Mouse (Mus musculus): ENCODE data around the gene Epb41l5. TPM values are rescaled to one million over a fixed set of nuclear protein-coding genes. Genes with fewer than 3 reads are reported as not detected.

Epb41l5 gene
- 1 to 10 TPM; 9.3 to 9.9 TPM for total RNA-seq (2021)
- long read RNA-seq, full-length matches to known transcripts, result 2 of 4 reads
- long read RNA-seq, partial matches to known transcripts, result 0 of 4 reads
- long read RNA-seq, other reads (novel, unspliced or antisense), result 2 of 4 reads

DNA sequence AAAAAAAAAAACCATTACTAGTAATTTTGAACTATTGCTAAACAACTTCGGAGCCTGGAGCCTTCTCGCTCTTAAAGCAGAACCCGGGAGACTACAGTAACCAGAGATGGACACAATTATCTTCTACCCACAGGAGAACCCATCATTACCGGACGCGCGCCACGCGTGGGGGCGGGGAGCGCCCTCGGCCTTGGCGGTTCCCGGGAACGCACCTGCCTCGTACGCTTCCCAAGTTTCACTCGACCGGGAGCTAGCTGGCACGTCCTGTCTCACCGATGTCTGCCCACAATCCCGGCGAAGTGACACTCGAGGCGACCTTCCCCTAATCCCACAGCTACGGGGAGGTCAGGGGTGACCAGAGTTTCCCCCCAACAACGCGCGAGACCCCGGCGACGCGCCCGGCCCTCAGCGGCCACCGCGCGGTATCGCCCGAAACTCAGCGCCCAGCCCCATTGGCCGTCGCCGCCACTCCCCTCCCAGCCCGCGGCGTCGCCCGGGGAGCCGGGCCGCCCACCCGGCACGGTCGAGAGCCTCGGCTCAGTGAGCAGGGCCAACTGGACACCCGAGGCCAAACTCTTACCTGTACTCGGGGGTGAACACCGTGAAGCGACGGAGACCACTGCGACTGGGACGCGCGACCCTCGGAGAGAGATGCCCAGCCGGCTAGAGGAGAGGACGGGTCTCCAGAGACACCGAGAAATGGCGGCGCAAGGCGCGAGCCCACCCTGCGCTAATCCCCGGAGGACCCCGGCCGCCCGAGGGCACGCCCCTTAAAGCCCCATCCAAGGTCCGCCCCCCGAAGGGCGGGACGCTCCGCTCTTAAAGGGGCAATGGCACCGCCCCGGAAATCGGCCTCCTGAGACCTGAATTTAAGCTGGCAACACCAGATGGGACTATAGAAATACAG is at the start of gene Epb41l5:
TSS of gene Epb41l5 (minus strand) at position 796 of the 907 bp plus-strand sequence.
- peak; percentile 81 to 84 for DNase-seq (ENCODE audit: low spot score in 2 of 2)

DNA sequence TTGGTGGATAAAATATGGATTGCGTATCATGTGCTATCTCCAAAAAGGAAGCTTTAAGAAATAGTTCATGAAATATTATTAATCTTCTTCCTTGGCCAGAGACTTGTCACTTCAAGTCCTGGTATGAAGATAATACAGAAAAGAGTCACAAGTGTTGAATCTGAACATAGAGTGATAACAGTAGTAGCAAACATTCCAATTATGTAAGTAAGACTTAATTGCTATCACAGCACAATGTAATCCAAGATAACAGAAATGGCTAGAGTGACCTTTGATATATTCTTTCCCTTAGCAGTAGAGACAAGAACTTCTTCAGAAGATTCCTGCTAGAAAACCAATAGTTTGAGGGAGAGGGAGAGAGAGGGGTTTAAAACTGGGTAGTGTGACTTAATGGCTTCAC is 48.1 kb upstream of the Epb41l5 start:
- DNase-seq (ENCODE audit: low spot score in 2 of 2), result no peak

GRCm38 (mm10) chr1:119685773-119686558 is 37.2 kb upstream of the Epb41l5 start:
- DNase-seq (ENCODE audit: low spot score in 2 of 2), result no peak

DNA sequence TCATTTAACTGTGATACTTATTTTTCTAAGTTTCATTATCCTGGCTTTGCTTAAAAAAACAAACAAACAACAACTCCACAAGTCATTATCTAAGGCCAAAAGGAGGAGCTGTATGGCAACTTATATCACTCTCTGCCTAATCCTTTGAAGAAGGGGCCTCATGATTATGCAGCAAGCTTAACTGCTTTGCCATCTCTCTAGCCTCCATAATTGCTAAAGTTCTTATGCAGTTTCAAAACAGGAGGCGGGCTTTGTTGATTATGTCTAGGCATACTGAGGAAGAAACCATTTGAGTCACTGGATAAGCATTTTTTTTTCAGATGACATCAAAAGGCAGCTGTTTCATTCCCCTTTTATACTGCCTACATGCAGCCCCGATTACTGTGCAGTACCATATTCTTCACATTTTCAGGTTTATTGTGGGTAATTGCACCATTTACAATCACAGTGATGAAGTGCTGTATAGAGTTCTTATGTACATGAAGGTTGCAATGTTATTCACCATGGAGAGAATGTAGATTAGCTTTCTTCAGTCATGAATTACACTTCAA is 32.9 kb upstream of the Epb41l5 start:
- no peak for DNase-seq (ENCODE audit: low spot score in 2 of 2)

GRCm38 (mm10) chr1:119674984-119675383 is 26.2 kb upstream of the Epb41l5 start:
- DNase-seq (ENCODE audit: low spot score in 2 of 2), result peak; percentile 45 to 54

DNA sequence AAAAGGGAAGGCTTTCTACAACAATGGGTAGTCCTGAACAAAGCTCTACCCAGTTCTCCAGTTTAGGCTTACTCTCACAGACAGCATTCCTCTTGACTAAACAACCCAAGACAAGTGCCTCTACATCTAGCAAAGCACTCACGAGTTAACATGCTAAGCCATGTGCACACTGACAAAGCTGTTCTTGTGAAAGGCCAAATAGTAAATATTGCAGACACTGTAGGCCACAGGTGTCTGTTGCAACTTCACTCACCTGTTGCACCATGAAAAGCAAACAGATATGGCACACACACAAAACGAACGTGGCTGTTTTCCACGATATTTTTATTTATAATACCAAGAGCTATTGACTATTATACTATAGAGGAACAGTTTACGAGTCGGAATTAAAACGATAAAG is 18.1 kb upstream of the Epb41l5 start:
- no peak for DNase-seq (ENCODE audit: low spot score in 2 of 2)

DNA sequence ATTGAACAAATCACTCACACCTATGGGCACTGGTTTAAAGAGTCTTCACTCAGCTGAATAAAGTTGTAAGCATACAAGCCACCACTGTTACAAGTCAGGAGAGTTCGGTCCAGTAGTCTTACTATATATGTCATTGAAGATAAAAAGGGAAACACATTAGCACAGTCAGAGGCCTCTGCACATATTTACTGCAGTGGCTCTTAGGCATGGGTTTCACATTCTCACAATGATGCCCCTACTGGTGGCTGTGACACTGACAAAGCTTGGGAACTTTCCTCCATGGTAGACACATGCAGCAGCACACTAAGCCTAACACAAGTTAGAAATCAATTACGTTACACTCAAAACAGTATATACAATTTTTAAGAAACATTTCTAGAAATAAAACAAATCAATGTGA is 5.5 kb upstream of the Epb41l5 start:
- no peak for DNase-seq (ENCODE audit: low spot score in 2 of 2)

- peak; percentile 16 to 31 for DNase-seq (ENCODE audit: low spot score in 2 of 2)
Observed at GRCm38 (mm10) chr1:119650386-119650785, 1.6 kb upstream of the Epb41l5 start.

GRCm38 (mm10) chr1:119649627-119650026 is 827 bp upstream of the Epb41l5 start:
- DNase-seq (ENCODE audit: low spot score in 2 of 2), result no peak

DNA sequence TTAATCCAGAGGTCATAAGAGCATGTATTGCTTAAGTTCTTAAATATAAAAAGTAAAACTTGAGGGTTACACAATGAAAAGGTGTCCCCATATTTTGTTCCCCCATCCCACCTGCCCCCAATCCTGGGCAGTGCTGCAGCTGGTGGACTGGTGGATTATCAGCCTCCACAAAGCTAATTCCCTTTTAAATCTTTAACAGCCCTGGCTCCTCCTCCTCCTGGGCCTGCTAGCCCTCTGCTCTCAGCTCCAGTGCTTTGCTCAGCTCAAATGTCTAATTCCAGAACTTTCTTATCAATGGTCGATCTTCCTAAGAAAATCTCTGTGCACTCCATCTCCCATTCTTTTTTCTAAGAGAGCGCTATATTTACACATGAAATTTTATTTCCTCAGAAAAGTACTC is 2.4 kb downstream of the Epb41l5 start:
- DNase-seq (ENCODE audit: low spot score in 2 of 2), result no peak

DNA sequence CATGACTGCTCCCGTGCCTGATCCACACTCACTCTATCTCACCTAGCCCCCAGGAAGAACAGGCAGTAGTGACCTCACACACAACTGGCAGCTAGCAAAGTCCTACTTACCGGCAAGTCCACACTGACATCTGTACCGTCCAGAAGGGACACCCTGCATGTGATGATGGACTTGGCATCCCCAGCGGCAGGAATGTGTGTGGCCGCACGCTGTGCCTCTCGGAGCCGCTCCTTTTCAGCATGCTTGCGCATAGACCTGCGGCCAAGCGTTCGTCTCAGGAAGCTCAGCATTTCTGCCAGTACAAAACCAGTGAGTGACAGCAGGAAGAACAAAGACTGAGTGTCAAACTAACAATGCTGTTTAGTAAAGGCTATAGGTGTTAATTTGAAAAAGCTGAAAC is 6.4 kb downstream of the Epb41l5 start:
- DNase-seq (ENCODE audit: low spot score in 2 of 2), result no peak

DNA sequence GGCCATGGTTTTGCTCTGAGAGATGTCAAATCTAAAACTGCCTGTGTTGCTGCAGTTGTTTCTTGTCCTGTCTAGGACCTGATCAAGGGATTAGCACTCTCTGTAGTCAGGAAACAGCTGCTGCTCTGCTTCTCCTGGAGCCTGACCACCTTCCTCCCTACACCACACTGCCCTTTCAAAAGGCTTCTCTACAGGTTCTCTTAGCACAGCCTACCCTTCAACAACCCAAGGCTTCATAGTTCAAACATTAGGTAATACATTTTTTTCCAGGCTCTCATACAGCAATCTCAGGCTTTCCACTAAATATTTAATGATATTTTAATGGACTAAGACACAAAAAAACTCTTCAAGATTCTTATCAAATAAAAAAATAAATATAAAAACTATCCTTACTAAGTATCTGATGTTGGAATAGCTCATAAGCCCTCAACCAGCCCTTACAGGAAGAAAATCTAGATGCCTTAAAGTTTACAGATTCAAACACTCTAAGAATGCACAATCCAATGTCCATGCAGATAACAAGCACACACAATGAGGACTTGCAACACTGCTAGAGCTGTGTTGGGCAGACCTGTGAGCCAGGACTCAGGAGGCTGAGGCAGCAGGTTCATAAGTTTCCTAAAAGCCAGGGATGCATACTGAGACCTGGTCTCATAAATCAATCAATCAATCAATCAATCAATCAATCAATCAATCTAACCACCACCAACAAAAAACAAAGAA is 7.5 kb downstream of the Epb41l5 start:
- DNase-seq (ENCODE audit: low spot score in 2 of 2), result no peak

DNA sequence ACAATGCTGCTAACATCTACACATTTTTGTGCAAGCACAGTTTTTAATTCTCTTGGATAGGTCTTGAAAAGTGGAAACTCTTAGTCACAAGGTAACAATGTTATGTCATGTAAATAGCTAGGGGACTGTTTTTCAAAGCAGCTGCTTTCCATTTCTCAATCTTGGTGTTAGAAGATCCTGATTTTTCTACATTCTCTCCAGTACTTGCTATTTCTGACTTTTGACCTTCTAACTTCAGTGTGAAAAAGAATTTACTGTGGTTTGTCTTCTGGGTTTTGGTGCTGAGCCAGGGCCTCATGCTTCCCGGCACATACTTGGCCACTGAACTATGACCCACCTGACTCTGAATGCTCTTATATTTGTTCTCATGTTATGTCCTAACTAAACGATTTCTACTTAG is 8.8 kb downstream of the Epb41l5 start:
- no peak for DNase-seq (ENCODE audit: low spot score in 2 of 2)

- no peak for DNase-seq (ENCODE audit: low spot score in 2 of 2)
Observed at GRCm38 (mm10) chr1:119637188-119638023, 11.4 kb downstream of the Epb41l5 start.

GRCm38 (mm10) chr1:119634746-119635145 is 14.1 kb downstream of the Epb41l5 start:
- no peak for DNase-seq (ENCODE audit: low spot score in 2 of 2)

DNA sequence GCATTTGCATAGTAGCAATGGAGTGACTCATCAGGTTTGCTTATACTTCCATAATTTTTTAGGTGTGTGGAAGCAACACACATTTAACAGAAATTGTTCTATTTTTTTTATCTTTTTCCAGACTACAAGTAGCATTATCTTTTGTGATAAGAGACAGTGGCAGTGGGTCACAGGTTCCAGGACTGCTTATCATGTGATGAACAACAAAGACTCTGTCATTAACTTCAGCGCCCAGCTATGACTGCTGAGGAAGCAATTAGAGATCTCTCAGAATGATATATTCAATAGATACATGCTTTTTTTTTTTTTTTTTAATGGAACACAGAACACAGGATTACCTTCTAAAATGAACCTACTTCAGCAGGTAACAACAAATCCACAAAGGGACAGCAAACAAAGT is 18.4 kb downstream of the Epb41l5 start:
- no peak for DNase-seq (ENCODE audit: low spot score in 2 of 2)

DNA sequence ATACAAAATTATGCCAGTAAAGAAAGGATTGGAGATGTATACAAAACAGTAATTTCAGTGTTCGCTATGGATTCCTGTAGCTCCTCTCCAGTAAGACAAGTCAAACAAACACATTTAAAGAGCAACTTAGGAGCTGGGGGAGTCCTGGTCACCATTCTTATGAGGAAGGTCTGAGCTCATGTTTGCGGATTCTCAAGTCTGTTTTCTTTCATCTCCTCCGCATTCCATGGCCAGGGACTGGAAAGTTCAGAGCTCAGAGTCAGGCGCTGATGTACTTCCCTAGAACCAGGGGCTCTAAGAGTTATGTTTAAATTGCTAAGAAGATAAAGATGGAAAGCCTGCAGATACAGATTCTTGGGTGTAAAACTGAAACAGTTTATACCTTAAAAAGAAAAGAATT is 22.0 kb downstream of the Epb41l5 start:
- no peak for DNase-seq (ENCODE audit: low spot score in 2 of 2)

DNA sequence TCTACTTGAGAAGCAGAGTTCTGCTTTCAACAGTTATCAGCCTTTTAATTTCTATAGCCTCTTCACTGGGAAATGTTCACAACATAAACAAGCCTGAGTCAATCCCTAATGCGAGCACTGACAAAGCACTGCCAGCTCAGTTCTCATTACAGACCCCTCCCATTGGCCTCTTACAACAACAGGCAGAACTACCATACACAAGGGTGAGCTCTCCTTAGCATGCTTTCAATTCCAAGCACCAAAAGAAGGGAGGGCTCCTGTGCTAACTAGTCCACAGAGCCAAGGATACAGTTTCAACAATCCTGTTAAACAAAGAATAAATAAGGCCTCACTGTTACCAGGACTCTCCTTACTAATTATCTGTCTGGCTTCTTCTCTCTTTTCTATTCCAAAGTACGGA is 24.4 kb downstream of the Epb41l5 start:
- no peak for DNase-seq (ENCODE audit: low spot score in 2 of 2)

DNA sequence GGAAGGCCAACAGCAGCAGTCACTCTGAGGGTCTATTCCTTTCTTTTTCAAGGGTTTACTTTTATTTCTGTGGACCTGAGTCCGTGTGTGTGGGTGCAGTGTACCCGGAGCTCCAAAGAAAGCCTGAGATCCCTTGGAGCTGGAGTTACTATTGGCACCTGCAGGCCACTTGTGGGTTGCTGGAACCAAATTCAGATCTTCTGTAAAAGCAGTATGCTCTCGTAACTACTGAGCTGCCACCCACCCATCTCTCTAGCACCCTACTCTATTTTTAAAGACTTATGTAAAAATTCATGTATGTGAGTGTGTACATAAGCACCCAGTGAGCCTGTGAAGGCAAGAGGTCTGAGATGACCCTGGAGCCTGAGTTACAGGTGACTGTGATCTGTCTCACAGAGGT is 43.4 kb downstream of the Epb41l5 start:
- no peak for DNase-seq (ENCODE audit: low spot score in 2 of 2)

GRCm38 (mm10) chr1:119602448-119602847 is 46.4 kb downstream of the Epb41l5 start:
- DNase-seq (ENCODE audit: low spot score in 2 of 2), result no peak

Data from layer of hippocampus, postnatal 10 days (tissue).